Mouse (Mus musculus): ENCODE measurements at regions not wholly inside any gene's neighbourhood (a gene's known extent, or its start where the extent isn't known, plus 50 kb on each side); places are given as distances from the start of the nearest gene placed in this dataset.

- TF ChIP-seq CTCF (IDR thresholded peaks at IDR 0.05; ENCODE audit: borderline replicate concordance, insufficient read depth, low read depth, low read length) = no peak
- no peak for TF ChIP-seq POLR2A (IDR thresholded peaks at IDR 0.05; ENCODE audit: borderline replicate concordance, insufficient read depth, low read length)
Measured at GRCm38 (mm10) chr9:30619325-30619724, 192.4 kb downstream of the Snx19 start.

Measured in cerebellum, adult 2 months (tissue).